Mouse (Mus musculus) CH12.LX (cell line): Measurements from ENCODE around the gene Xylb. TPM values are rescaled to one million over a fixed set of nuclear protein-coding genes. Genes with fewer than 3 reads are reported as not detected.

Experiments used
- DNase-seq: peaks from one replicate; pipeline ENCODE4 v3.0.0-alpha.2; 2013; ENCODE audit errors: extremely low read depth
- H3K27ac ChIP-seq: 2 replicates; pipeline ENCODE4 v1.5.1; 2012; ENCODE audit warnings: low read depth, mild to moderate bottlenecking, control low read depth, moderate library complexity; ENCODE audit not compliant: insufficient read depth
- H3K27me3 ChIP-seq: replicated peaks from 2 replicates; pipeline ENCODE3; 2012; ENCODE audit warnings: inconsistent platforms
- H3K36me3 ChIP-seq, 2 experiments: replicated peaks in 1 of 2; 2 replicates each; pipeline versions ENCODE3 to v1.6.1; 2012; ENCODE audit warnings: inconsistent platforms in 1 of 2, low read length in 1 of 2, mild to moderate bottlenecking in 1 of 2, mixed read lengths in 1 of 2, moderate library complexity in 1 of 2; ENCODE audit not compliant: control insufficient read depth in 1 of 2, insufficient read depth in 1 of 2
- H3K4me1 ChIP-seq, 2 experiments: 2 replicates each; pipeline ENCODE4 v1.6.1; 2012; ENCODE audit warnings: inconsistent platforms in 1 of 2, moderate library complexity in 1 of 2; ENCODE audit not compliant: insufficient read depth in 2 of 2, control insufficient read depth in 1 of 2
- H3K4me2 ChIP-seq: 2 replicates; pipeline ENCODE4 v1.6.1; 2012; ENCODE audit warnings: low read depth, mild to moderate bottlenecking, control low read depth; ENCODE audit not compliant: poor library complexity, insufficient read depth, severe bottlenecking
- H3K4me3 ChIP-seq, 3 experiments: fragments of 150-350 bp in 1 of 3; sonication (generic) in 1 of 3; replicated peaks in 1 of 3; 2 replicates each; pipeline versions ENCODE3 to v1.5.1; 2011 to 2012; ENCODE audit warnings: low read depth in 2 of 3, low read length in 2 of 3, mild to moderate bottlenecking in 2 of 3, moderate library complexity in 2 of 3, control low read depth in 1 of 3, improper control_type of control experiment in 1 of 3, inconsistent platforms in 1 of 3, mixed read lengths in 1 of 3; ENCODE audit not compliant: poor library complexity in 1 of 3
- H3K79me2 ChIP-seq: replicated peaks from 2 replicates; pipeline ENCODE4 v1.6.1; 2012; ENCODE audit warnings: mild to moderate bottlenecking, moderate library complexity; ENCODE audit not compliant: control insufficient read depth, poor library complexity, insufficient read depth, severe bottlenecking; ENCODE audit errors: extremely low read depth
- H3K9ac ChIP-seq: 2 replicates; pipeline ENCODE4 v1.6.1; 2012; ENCODE audit warnings: low read depth, mild to moderate bottlenecking, control low read depth, moderate library complexity; ENCODE audit not compliant: insufficient read depth
- H3K9me3 ChIP-seq: replicated peaks from 2 replicates; pipeline ENCODE3; 2012; ENCODE audit warnings: low read length, inconsistent platforms, mixed read lengths
- BHLHE40 ChIP-seq: IDR thresholded peaks from 2 replicates; pipeline ENCODE4 v1.6.1; 2011; ENCODE audit warnings: mild to moderate bottlenecking, low read depth, low read length, improper control_type of control experiment
- E2F4 ChIP-seq: IDR thresholded peaks from 2 replicates; pipeline ENCODE4 v1.6.1; 2011; ENCODE audit warnings: low read depth, low read length, improper control_type of control experiment; ENCODE audit not compliant: insufficient replicate concordance
- ELF1 ChIP-seq: IDR thresholded peaks from 2 replicates; pipeline ENCODE4 v1.6.1; 2014; ENCODE audit warnings: low read depth, mild to moderate bottlenecking, inconsistent platforms, low read length, improper control_type of control experiment
- EP300 ChIP-seq: IDR thresholded peaks from 2 replicates; pipeline ENCODE4 v1.6.1; 2011; ENCODE audit warnings: low read length, improper control_type of control experiment
- ETS1 ChIP-seq: conservative IDR thresholded peaks from 2 replicates; pipeline ENCODE4 v1.6.1; 2012; ENCODE audit warnings: low read depth, mild to moderate bottlenecking, inconsistent platforms, low read length, improper control_type of control experiment, moderate library complexity
- GABPA ChIP-seq: IDR thresholded peaks from 2 replicates; pipeline ENCODE4 v1.6.1; 2012; ENCODE audit warnings: low read depth, low read length, improper control_type of control experiment, inconsistent platforms; ENCODE audit not compliant: insufficient replicate concordance
- HCFC1 ChIP-seq: IDR thresholded peaks from 2 replicates; pipeline ENCODE4 v1.6.1; 2012; ENCODE audit warnings: low read depth, mild to moderate bottlenecking, inconsistent platforms, low read length, improper control_type of control experiment
- IRF4 ChIP-seq: IDR thresholded peaks from 2 replicates; pipeline ENCODE4 v1.6.1; 2014; ENCODE audit warnings: low read depth, mild to moderate bottlenecking, inconsistent platforms, low read length, improper control_type of control experiment
- JUND ChIP-seq: conservative IDR thresholded peaks from 2 replicates; pipeline ENCODE4 v1.6.1; 2011; ENCODE audit warnings: low read depth, low read length, improper control_type of control experiment
- KAT2A ChIP-seq: IDR thresholded peaks from 2 replicates; pipeline ENCODE4 v1.6.1; 2012; ENCODE audit warnings: low read length, improper control_type of control experiment, inconsistent platforms; ENCODE audit not compliant: insufficient replicate concordance
- MAFK ChIP-seq: IDR thresholded peaks from 2 replicates; pipeline ENCODE4 v1.6.1; 2011; ENCODE audit warnings: low read length, improper control_type of control experiment; ENCODE audit not compliant: insufficient replicate concordance
- MAX ChIP-seq: IDR thresholded peaks from 2 replicates; pipeline ENCODE4 v1.6.1; 2011; ENCODE audit warnings: low read length, improper control_type of control experiment
- MAZ ChIP-seq: IDR thresholded peaks from 2 replicates; pipeline ENCODE4 v1.6.1; 2012; ENCODE audit warnings: low read depth, mild to moderate bottlenecking, inconsistent platforms, low read length, improper control_type of control experiment, moderate library complexity
- MEF2A ChIP-seq: IDR thresholded peaks from 2 replicates; pipeline ENCODE4 v1.6.1; 2014; ENCODE audit warnings: low read depth, mild to moderate bottlenecking, inconsistent platforms, low read length, improper control_type of control experiment, borderline replicate concordance
- MXI1 ChIP-seq: IDR thresholded peaks from 2 replicates; pipeline ENCODE4 v1.6.1; 2011; ENCODE audit warnings: mild to moderate bottlenecking, low read depth, low read length, improper control_type of control experiment
- MYC ChIP-seq: IDR thresholded peaks from 2 replicates; pipeline ENCODE4 v1.6.1; 2011; ENCODE audit warnings: low read depth, mild to moderate bottlenecking, improper control_type of control experiment, low read length
- NELFE ChIP-seq: IDR thresholded peaks from 2 replicates; pipeline ENCODE4 v1.6.1; 2011; ENCODE audit warnings: low read depth, low read length, improper control_type of control experiment
- PAX5 ChIP-seq: IDR thresholded peaks from 2 replicates; pipeline ENCODE4 v1.6.1; 2012; ENCODE audit warnings: low read length, inconsistent platforms, mixed read lengths
- POLR2A ChIP-seq: IDR thresholded peaks from 2 replicates; pipeline ENCODE4 v1.6.1; 2011; ENCODE audit warnings: low read depth, mild to moderate bottlenecking, improper control_type of control experiment, low read length
- RAD21 ChIP-seq: IDR thresholded peaks from 2 replicates; pipeline ENCODE4 v1.6.1; 2011; ENCODE audit warnings: low read depth, mild to moderate bottlenecking, low read length, improper control_type of control experiment, moderate library complexity
- RCOR1 ChIP-seq: conservative IDR thresholded peaks from 2 replicates; pipeline ENCODE4 v1.6.1; 2012; ENCODE audit warnings: low read depth, mild to moderate bottlenecking, inconsistent platforms, low read length, improper control_type of control experiment
- SIN3A ChIP-seq: IDR thresholded peaks from 2 replicates; pipeline ENCODE4 v1.6.1; 2012; ENCODE audit warnings: low read length, improper control_type of control experiment, inconsistent platforms
- TCF12 ChIP-seq: IDR thresholded peaks from 2 replicates; pipeline ENCODE4 v1.6.1; 2014; ENCODE audit warnings: low read depth, mild to moderate bottlenecking, inconsistent platforms, low read length, improper control_type of control experiment
- USF1 ChIP-seq: IDR thresholded peaks from 2 replicates; pipeline ENCODE4 v1.6.1; 2014; ENCODE audit warnings: low read depth, mild to moderate bottlenecking, inconsistent platforms, low read length, improper control_type of control experiment
- ZNF384 ChIP-seq: IDR thresholded peaks from 2 replicates; pipeline ENCODE4 v1.6.1; 2012; ENCODE audit warnings: low read depth, low read length, improper control_type of control experiment, inconsistent platforms
- dilution Hi-C: fragments of 300-500 bp; cut with MboI; formaldehyde crosslinking; loops from 2 replicates; pipeline ENCODE4 v1.14.3; 2020; ENCODE audit warnings: low sequenced_read_pairs; ENCODE audit not compliant: extremely low pct_unique_long_range_greater_than_20kb, extremely low pct_ligation_motif_present
- in situ Hi-C: fragments of 300-500 bp; cut with MboI; formaldehyde crosslinking; loops from 3 replicates; pipeline ENCODE4 v1.14.3; 2019; ENCODE audit warnings: low sequenced_read_pairs, low pct_ligation_motif_present, low pct_unique_long_range_greater_than_20kb, mixed read lengths
- polyA plus RNA-seq: library from polyadenylated mRNA; unstranded; fragments of >175 nt; gene quantifications from 2 replicates; pipeline ENCODE4 v1.2.1, GENCODE M21; 2012; ENCODE audit warnings: low read depth; ENCODE audit not compliant: insufficient read length
- total RNA-seq, 2 experiments: library from RNA; depleted of rRNA; stranded (reverse); fragments of 300-350 nt in 1 of 2; fragments of >200 nt in 1 of 2; gene quantifications; 2 replicates each; pipeline ENCODE4 v1.2.3; 2012 to 2014

Gene Xylb
- total and polyA plus RNA-seq, 3 experiments = 2.5 to 7.1 (median 4.8) TPM

DNA sequence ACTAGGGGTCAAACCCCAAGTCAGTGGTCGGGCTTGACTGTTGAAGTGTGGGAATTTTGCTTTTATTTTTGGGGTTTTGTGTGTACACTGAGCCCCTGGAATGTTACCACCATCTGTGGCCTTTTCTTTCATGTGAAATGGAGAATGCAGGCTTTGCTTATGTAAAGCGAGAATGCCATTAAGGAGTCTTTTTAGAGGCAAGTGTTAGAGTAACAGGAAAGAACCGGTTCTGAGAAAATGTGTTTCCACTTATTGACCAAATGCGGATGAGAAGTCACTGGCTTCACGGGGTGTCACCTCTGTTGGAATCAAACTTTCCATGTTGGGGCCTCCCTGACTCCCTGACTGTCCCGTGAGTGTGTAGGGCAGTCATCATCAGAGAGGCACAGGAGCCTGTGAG is 18.4 kb downstream of the Xylb start:
- no peaks in the 10 kb centered on the region for H3K9me3 ChIP-seq
- no peak overlapping the region for H3K9ac ChIP-seq
- no peak overlapping the region for H3K4me2 ChIP-seq
- no peaks in the 10 kb centered on the region for H3K79me2 ChIP-seq
- H3K36me3 ChIP-seq = peaks cover 15 to 26% of the 10 kb centered on the region in 2 experiments
- H3K27ac ChIP-seq = no peak overlapping the region
- H3K4me1 ChIP-seq = peaks cover 0 to 8% of the 10 kb centered on the region in 2 experiments; a peak in 1 of 4 replicates
- no peak for DNase-seq
- in situ Hi-C loops (no loop called here), dilution Hi-C loops (no loop called here)
- no peaks in the 10 kb centered on the region for H3K27me3 ChIP-seq
- H3K4me3 ChIP-seq = no peak overlapping the region
- TF ChIP-seq EP300 = no peak
- no peak for TF ChIP-seq RCOR1
- no peak for TF ChIP-seq KAT2A
- no peak for TF ChIP-seq BHLHE40
- no peak for TF ChIP-seq NELFE
- no peak for TF ChIP-seq TCF12
- no peak for TF ChIP-seq RAD21
- TF ChIP-seq GABPA = no peak
- no peak for TF ChIP-seq MAX
- no peak for TF ChIP-seq MAFK
- TF ChIP-seq SIN3A = no peak
- no peak for TF ChIP-seq MXI1
- no peak for TF ChIP-seq MEF2A
- no peak for TF ChIP-seq IRF4
- TF ChIP-seq USF1 = no peak
- TF ChIP-seq E2F4 = no peak
- TF ChIP-seq JUND = no peak
- TF ChIP-seq ELF1 = no peak
- no peak for TF ChIP-seq MAZ
- TF ChIP-seq, all 38 proteins: peak for 0

DNA sequence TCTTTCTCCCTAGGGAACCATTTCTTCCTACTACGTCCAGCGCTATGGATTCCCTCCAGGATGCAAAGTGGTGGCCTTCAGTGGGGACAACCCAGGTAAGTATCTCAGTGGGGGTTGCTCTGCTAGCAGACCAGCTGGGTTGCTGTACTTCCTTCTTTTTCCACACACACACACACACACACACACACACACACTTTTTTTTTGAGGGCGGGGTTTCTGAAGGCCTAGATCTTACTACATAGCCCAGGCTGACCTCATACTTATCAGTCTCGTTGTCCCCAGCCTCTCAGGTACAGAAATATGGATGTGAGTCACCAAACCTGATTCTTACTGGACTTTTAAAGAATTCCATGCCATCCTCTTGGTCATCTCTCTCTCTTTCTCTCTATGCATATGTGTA is 21.1 kb downstream of the Xylb start:
- no peaks in the 10 kb centered on the region for H3K27me3 ChIP-seq
- H3K4me1 ChIP-seq = peaks cover 0 to 8% of the 10 kb centered on the region in 2 experiments; a peak in 1 of 4 replicates
- no peak for TF ChIP-seq MEF2A
- TF ChIP-seq PAX5 = no peak
- no peak for TF ChIP-seq ZNF384
- no peak for TF ChIP-seq MAX
- no peak for TF ChIP-seq TCF12
- TF ChIP-seq MAFK = no peak
- no peak for TF ChIP-seq POLR2A
- no peak for TF ChIP-seq IRF4
- no peak for TF ChIP-seq ETS1
- no peak for TF ChIP-seq JUND
- no peak for TF ChIP-seq MYC
- no peak for TF ChIP-seq HCFC1
- no peaks in the 10 kb centered on the region for H3K9me3 ChIP-seq
- H3K79me2 ChIP-seq = no peaks in the 10 kb centered on the region
- no peak overlapping the region for H3K4me2 ChIP-seq
- H3K27ac ChIP-seq = no peak overlapping the region
- H3K9ac ChIP-seq = no peak overlapping the region
- in situ Hi-C loops (no loop called here), dilution Hi-C loops (no loop called here)
- H3K36me3 ChIP-seq = peaks cover 17 to 38% of the 10 kb centered on the region in 2 experiments
- H3K4me3 ChIP-seq = no peak overlapping the region
- no peak for DNase-seq
